Mouse (Mus musculus) ES-Bruce4 (cell line): Measurements from ENCODE around the gene Rpl37. TPM values are rescaled to one million over a fixed set of nuclear protein-coding genes. Genes with fewer than 3 reads are reported as not detected.
A peak's percentile ranks its signal among the peaks of the same experiment; 100 is the strongest.

Source experiments
- H3K27ac ChIP-seq: 2 replicates; pipeline ENCODE4 v1.5.1; 2012; ENCODE audit warnings: low read length, inconsistent platforms; ENCODE audit not compliant: insufficient read depth
- H3K27me3 ChIP-seq: 2 replicates; pipeline ENCODE4 v1.6.1; 2012; ENCODE audit warnings: mild to moderate bottlenecking, low read length, inconsistent platforms; ENCODE audit not compliant: control insufficient read depth, poor library complexity, insufficient read depth, severe bottlenecking
- H3K36me3 ChIP-seq: 2 replicates; pipeline ENCODE4 v1.6.1; 2012; ENCODE audit warnings: inconsistent platforms, mild to moderate bottlenecking, low read length, moderate library complexity; ENCODE audit not compliant: control insufficient read depth, poor library complexity, insufficient read depth, severe bottlenecking
- H3K4me1 ChIP-seq: one replicate; pipeline ENCODE4 v1.8.1; 2011; ENCODE audit warnings: low read length; ENCODE audit not compliant: control insufficient read depth, insufficient read depth
- H3K4me3 ChIP-seq: 2 replicates; pipeline ENCODE4 v1.5.1; 2011; ENCODE audit warnings: low read depth, mild to moderate bottlenecking, low read length
- H3K9ac ChIP-seq: 2 replicates; pipeline ENCODE4 v1.6.1; 2012; ENCODE audit warnings: low read depth, mild to moderate bottlenecking, inconsistent platforms; ENCODE audit not compliant: poor library complexity, severe bottlenecking
- H3K9me3 ChIP-seq: replicated peaks from 2 replicates; pipeline ENCODE4 v1.6.1; 2012; ENCODE audit warnings: mild to moderate bottlenecking, low read length, inconsistent platforms; ENCODE audit not compliant: control insufficient read depth, poor library complexity, insufficient read depth, severe bottlenecking
- CTCF ChIP-seq: IDR thresholded peaks from one replicate; pipeline ENCODE4 v1.8.1; 2011; ENCODE audit warnings: low read depth, low read length
- EP300 ChIP-seq: IDR thresholded peaks from 2 replicates; pipeline ENCODE4 v1.6.1; 2011; ENCODE audit warnings: low read depth, low read length; ENCODE audit not compliant: insufficient read depth
- POLR2A ChIP-seq: IDR thresholded peaks from one replicate; pipeline ENCODE4 v1.8.1; 2011; ENCODE audit warnings: low read length; ENCODE audit not compliant: insufficient read depth
- polyA plus RNA-seq: library from polyadenylated mRNA; stranded (reverse); fragments of >200 nt; gene quantifications from 2 replicates; pipeline ENCODE4 v1.2.4, GENCODE M21; 2011; ENCODE audit warnings: low read depth; ENCODE audit not compliant: missing spikeins, insufficient read depth, insufficient read length

Gene Rpl37
- polyA plus RNA-seq, 1 experiment: 685 TPM

DNA sequence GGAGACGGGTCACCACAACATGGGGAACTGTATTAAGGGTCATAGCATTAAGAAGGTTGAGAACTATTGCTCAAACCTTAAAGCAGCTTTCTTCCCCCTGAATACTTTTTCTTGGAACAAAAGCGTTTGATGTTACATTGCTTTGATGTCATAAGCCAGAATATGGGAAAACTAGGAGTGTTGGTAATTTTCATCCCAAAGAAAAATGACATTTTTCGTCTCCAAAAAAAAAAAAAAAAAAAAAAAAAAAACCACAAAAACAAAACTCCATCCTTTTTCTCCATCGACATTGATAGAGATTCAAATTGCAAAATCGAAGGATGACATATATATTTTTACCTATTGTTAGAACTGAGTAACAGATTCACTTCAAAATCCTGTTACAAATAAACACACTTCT is 26.3 kb downstream of the Rpl37 start:
- H3K27ac ChIP-seq: no peak overlapping the region
- no peaks in the 10 kb centered on the region for H3K4me1 ChIP-seq
- no peak overlapping the region for H3K9ac ChIP-seq
- H3K36me3 ChIP-seq: no peaks in the 10 kb centered on the region
- TF ChIP-seq CTCF (no peak), POLR2A (no peak), EP300 (no peak)
- no peak overlapping the region for H3K4me3 ChIP-seq
- no peaks in the 10 kb centered on the region for H3K9me3 ChIP-seq
- no peaks in the 10 kb centered on the region for H3K27me3 ChIP-seq

DNA sequence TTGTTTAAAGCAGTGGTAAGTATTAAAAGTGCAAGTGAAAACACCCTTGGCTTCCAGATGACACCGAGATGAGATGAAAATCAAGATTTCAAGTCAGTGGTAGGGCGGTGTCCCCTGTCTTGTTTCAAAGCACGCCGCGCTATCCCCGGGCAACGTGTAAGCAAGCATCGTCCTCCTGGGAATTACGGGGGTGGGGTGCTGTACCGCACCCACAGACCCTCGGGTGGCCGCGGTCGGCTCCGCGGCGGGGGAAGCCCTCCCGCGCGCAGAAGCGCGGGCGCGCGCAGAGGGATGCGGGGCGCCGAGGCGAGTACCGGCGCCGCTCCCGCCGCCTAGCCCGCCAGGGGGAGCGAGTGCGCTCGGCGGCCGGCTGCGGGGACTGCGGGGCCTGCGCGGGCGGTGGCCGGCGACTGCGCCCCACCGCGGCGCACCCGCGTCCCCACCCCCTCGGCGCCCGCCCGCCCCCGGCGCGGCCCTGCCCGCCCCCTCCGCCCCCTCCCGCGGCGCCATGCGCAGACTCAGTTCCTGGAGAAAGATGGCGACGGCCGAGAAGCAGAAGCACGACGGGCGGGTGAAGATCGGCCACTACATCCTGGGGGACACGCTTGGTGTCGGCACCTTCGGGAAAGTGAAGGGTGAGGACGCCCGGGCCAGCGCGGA is 27.0 kb downstream of the Rpl37 start, which contains the start of gene Prkaa1:
Gene Prkaa1, plus strand, starts transcription at position 501 of the 660 bp plus-strand sequence.
- Histone ChIP-seq H3K4me3 (peak within 1 kb of the TSS; percentile 95), H3K9ac (peak within 1 kb of the TSS; percentile 98), H3K36me3 (no peaks in the 10 kb centered on the region), H3K9me3 (no peaks in the 10 kb centered on the region), H3K4me1 (no peaks in the 10 kb centered on the region), H3K27ac (no peak within 1 kb of the TSS), H3K27me3 (no peaks in the 10 kb centered on the region)
- TF ChIP-seq EP300 (no peak), CTCF (peak; percentile 2), POLR2A (peak; percentile 15)

DNA sequence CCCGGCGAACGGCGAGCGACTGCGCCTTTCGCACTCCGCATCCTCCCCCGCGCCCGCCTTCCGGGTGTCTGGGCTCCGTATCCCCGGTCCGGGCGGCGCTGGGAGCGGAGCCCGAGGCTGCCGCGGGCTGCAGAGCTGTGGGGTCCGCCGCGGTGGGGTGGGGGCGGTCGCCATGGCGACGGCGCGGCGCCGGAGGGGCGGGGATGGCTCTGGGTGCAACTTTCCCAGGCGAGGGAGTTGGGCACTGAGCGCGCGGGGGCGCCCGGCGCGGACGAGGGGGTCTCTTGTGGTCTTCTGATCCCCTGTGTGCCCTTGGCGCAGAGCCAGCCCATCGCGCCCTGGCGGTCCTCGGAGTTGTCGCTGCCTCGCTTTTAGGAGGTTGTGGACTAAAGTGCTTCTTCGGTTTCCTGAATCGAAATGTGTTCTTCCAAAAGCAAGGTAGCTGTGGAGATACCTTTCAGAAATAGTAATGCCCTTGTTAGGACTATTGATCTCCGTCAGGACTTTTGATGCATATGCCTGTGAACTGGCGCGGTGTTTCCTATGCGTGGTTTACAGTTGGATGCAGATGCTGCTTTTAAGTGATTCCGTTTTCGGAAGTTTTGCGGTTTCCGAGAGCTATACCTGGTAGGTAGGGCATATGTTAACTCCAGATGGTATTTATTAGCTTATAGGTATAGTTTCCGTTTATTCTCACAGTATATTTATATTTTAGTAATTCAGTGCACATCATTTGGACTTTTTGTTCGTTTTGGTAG is 27.8 kb downstream of the Rpl37 start:
- H3K4me1 ChIP-seq: no peaks in the 10 kb centered on the region
- H3K9ac ChIP-seq: peak overlapping the region; percentile 98
- H3K4me3 ChIP-seq: peak overlapping the region; percentile 92
- no peaks in the 10 kb centered on the region for H3K9me3 ChIP-seq
- TF ChIP-seq EP300 (no peak), CTCF (no peak), POLR2A (no peak)
- no peaks in the 10 kb centered on the region for H3K36me3 ChIP-seq
- H3K27ac ChIP-seq: no peak overlapping the region
- no peaks in the 10 kb centered on the region for H3K27me3 ChIP-seq

DNA sequence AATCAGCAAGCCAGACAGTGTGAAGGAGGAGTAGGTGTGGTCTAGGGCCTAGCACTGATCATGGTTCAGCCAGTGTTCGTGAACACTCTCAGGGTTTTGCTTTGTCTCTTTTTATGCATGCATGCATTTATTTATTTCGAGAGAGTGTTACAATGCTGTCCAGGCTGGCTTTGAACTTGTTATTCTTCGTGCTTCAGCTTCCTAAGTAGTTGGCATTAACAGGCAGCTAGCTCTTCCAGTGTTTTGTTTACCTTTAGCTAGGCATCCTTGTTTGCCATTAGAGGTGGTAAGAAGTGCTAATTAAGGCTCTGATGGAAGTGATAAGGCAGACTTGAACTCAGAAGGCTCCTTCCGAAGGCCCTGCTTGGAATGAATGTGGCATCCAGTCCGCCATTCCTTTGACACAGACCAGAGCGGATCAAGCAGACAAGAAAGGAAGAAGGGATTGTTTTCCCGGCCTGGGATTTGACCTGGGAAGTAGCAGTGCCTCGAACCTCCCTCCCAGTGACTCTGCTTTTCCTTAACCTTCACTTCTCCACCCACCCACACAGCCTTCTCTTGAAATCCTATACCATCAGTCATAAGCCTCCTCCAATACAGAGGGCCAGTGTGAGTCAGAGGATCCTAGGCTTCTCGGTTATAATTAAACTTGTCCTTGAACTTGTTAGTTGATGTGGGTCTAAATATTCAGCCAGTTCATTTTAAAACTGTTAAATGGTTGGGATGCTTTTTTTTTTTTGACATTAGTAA is 28.9 kb downstream of the Rpl37 start:
- peak overlapping the region; percentile 62; the same call in 1 of the 2 replicates for H3K9ac ChIP-seq
- H3K4me1 ChIP-seq: no peaks in the 10 kb centered on the region
- H3K4me3 ChIP-seq: no peak overlapping the region
- H3K36me3 ChIP-seq: no peaks in the 10 kb centered on the region
- no peak overlapping the region for H3K27ac ChIP-seq
- H3K9me3 ChIP-seq: no peaks in the 10 kb centered on the region
- no peaks in the 10 kb centered on the region for H3K27me3 ChIP-seq
- TF ChIP-seq CTCF (no peak), POLR2A (no peak), EP300 (no peak)

DNA sequence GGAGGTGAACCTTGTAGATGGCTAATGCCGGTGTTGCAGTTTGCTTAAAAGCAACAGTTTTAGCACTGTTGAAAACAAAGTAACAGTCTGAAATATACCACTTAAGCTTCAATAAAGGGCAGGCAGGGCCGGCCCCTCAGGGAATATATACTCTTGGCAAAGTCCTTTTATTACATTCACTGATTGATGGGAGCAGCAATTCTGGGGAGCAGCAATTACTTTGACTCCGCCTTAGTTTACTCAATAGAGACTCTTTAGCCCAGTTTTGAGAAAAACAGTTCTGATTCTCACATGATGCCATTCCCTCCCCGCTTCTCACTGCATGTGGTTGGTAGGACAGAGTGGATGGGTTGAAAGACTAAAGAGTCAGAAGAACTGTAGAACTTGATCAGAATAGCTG is 32.7 kb downstream of the Rpl37 start:
- H3K4me3 ChIP-seq: no peak overlapping the region
- no peak overlapping the region for H3K27ac ChIP-seq
- H3K9ac ChIP-seq: no peak overlapping the region
- no peaks in the 10 kb centered on the region for H3K9me3 ChIP-seq
- H3K4me1 ChIP-seq: no peaks in the 10 kb centered on the region
- no peak for TF ChIP-seq CTCF
- H3K36me3 ChIP-seq: no peaks in the 10 kb centered on the region
- no peaks in the 10 kb centered on the region for H3K27me3 ChIP-seq
